Mouse (Mus musculus) cerebellum, postnatal 14 days (tissue): ENCODE measurements at regions not wholly inside any gene's neighbourhood (a gene's known extent, or its start where the extent isn't known, plus 50 kb on each side); places are given as distances from the start of the nearest gene placed in this dataset.
"Not testable (repeated sequence)": the region's sequence is repeated elsewhere in the genome, so short reads cannot be mapped to it uniquely, and the experiment has no call there.

Source experiments
- DNase-seq, 2 experiments: peaks; one replicate each; pipeline ENCODE4 v3.0.0; 2021; ENCODE audit warnings: mixed read lengths in 2 of 2

DNA sequence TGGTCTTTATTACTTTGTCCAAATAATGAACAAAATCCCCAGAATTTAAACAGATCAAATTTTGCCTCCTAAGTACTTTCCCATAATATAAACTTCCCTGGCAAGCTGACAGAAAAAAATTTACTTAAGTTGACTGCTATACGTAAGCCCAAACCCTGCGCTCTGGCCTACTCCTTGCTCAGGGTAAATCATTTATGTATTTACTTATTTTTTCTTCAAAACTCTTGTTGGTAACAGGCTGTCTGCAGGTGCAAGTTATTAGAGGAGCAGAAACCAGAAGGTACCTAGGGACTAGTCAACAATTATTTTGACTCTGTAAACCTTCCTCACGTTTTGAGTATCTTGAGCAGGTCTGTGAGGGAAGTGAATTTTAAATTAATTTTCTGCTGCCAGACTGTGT, 2615.7 kb downstream of the Poteg start:
- no peak for DNase-seq

DNA sequence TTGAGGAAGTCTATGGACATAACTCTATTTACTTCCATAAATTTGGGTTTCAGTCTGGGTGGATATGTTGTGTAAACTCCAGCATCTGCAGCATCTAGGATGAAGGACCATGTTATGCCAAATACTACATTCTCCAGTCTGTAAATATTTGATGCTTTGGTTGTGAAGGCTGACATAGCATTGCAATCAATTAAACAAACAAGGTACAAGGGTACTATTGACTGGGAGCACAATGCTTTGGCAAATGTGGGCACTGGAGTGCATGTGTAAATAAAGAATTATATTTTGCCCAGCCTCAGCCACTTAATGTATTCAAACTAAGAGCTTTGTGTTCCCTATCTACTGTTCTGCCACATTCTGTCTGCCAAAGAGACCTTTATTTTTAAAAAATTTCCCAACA, 2630.3 kb downstream of the Poteg start:
- no peak for DNase-seq

GRCm38 (mm10) chr8:30127766-30128165, 2680.3 kb downstream of the Poteg start:
- no peak for DNase-seq

- no peak for DNase-seq
Measured at GRCm38 (mm10) chr8:30134999-30135398, 2687.5 kb downstream of the Poteg start.

GRCm38 (mm10) chr8:30151181-30151844, 2703.8 kb downstream of the Poteg start:
- DNase-seq: peak; percentile 30 to 54

DNA sequence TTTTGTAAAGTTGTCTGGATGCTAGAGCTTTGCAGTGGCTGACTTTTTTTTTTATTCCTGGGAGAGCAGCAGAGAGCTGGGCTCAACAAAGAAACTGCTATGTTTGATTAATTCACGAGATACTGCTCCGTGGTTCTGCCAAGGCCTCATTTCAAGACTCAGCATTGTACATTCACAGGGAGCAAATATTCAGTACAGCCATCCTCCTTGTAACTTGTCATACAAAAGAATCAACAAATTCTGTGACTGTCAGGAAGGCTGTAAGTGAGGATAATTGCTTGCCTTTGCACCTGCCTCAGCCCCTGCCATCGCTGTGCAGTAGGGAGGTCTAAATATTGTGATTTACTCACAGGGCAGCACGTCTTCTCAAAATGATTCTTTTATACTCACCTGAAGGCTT, 2705.5 kb downstream of the Poteg start:
- DNase-seq: no peak

DNA sequence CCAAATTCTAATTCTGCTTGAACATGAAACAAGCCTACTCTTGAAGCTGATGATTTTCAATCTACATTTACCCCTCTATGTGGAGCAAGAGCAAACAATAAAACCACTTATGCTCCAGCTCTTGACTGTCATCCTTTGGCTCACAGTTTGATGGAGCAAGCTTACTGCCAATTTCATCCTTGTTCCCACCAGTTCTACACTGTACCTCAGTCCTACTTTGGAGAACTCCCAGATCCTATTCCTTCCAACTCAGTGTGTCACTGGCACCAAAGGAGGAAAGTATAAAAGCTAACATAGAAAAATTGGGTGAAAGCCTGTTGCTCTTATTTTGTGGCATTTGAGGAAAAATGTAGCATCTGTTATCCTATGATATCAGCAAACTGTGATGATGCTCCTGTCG, 2724.4 kb downstream of the Poteg start:
- DNase-seq: peak; percentile 16 to 51

GRCm38 (mm10) chr8:30202746-30203145, 2755.3 kb downstream of the Poteg start:
- not testable (repeated sequence) for DNase-seq

DNA sequence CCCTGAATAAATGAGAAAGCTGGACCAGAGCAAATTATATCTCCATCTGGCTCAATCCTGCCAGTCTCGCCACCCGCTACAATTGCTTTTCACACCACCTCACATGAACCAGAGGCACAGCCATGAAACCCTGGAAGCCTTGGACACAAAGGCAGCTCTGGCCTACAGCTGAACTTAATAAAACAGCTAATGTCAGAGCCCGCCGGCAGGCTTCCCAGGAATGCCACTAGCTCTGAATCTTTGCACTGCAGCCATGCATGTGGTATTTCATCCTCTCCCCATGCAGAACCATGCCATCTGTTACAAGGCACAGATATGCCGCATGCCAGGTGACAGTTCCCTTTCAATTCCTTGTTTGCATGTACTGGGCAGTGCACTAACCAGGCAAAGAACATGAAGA, 2779.9 kb downstream of the Poteg start:
- DNase-seq: peak; percentile 87 to 89

- DNase-seq: no peak
Measured at GRCm38 (mm10) chr8:30233266-30233665, 2785.8 kb downstream of the Poteg start.

DNA sequence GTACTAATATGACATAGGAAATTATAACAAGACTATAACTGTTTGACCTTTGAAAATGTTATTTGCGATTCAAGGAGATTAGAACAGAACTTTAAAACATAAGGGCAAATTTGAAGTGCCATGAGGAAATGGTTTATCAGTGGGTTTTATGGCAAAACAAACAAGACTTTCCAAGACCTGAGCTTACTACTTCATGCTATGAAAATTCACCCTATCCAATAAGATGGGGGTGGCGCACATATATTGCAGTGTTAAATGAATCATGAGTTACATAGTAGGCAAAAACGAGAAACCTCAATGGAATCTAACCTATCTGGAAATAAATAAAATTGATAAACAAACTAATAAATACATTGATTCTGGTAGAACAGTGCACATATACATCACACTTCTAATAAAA, 2804.3 kb downstream of the Poteg start:
- no peak for DNase-seq

DNA sequence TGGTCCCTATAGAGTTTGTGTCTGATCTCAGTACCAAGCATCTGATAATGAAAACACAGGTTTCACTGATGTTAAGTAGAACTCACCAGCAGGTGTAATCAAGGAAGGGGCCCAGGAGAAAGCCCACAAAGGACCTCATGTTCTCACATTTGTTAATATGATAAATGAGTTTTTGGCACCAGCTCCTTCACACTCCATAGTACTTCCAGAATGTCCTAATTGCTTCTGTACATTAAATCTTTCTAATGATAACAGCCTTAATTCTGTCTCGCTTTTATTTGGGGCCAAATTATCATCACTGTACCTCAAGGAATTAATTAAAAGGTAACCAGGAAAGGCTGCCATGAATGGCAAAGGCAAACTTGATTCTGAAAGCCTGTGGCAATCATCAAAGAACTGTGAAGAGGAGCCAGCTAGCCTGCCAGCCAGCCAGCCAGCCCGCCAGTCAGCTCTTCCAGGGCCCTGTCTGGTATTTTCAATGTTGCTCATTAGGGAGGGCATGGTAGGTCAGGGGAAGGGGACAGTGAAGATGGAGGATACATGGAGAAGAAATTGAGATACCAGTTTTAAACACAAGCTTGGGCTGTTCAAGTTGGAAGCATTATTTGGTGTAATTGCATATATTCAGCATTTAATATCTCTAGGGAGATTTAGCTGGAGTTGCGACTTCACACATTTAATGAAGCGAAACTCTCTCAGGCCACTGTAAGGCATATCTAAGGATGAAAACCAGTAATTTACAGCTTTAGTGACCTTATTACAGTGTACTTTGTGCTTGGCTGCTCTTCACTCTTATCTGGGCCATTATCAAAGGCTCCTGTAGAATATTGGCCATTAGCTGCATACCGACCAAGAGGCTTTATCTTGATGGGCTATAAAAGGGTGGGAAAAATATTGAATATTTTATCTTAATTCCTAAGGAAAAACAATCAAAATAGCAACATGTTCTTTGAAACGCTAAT, 2822.8 kb downstream of the Poteg start:
- peak; percentile 14 to 24 for DNase-seq

DNA sequence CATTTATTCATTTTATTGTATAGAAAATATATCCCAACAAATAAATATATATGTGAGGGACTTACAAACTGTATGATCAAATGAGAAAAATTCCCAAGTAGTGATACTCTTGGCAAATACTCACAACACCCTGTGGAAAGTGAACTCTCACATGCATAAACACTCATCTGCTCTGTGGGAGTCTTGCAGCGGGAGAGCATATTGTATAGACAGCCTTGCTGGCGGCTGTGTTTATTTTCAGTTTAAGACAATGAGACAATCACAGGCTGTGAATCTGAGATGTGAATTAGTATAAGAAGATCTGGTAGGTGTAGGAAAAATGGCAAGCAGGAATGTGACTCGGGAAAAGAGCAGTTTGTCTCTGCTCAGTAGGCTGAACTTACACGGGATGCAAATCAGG, 2841.7 kb downstream of the Poteg start:
- DNase-seq: no peak

- DNase-seq: peak; percentile 36 to 55
Measured at GRCm38 (mm10) chr8:30331201-30331600, 2883.7 kb downstream of the Poteg start.

GRCm38 (mm10) chr8:30333352-30333751, 2885.9 kb downstream of the Poteg start:
- no peak for DNase-seq

GRCm38 (mm10) chr8:30359464-30359863, 2912.0 kb downstream of the Poteg start:
- DNase-seq: no peak

GRCm38 (mm10) chr8:30365721-30366120, 2918.3 kb downstream of the Poteg start:
- no peak for DNase-seq

DNA sequence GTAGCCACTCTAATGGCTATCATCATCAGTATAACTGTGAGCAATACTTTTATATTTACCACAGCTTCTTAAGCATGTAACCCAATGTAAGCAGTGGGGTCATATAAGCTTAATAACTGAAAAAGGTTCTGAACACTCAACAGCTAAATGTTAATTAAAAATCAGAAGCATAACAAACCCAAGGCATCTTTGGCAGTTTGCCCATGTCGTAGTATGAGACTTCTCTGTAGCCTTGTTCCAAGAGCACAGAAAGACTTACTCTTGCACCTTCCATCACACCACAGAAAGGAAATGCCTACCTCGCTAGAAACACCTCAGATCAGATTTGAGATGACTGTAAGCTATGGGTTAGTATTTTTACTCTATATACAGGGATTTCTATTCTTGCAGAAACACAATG, 2944.5 kb downstream of the Poteg start:
- DNase-seq: peak; percentile 34 to 50

DNA sequence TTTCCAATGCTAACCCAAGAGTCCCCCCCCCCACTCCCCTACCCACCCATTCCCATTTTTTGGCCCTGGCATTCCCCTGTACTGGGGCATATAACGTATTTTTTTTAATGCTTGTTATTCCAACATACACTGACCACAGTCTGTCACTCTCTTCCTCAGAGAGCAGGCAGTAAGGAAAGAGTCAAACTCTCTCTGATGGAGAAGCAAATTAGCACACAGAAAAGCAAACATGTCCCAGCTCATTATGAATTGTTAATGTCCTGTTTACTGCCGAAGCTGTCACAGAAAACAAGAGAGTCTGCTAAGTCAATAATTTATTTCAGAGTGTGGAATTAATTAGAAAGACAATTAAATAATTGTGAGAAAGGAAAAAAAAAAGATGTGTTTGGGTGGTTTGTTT, 2989.1 kb upstream of the 5930422O12Rik start:
- no peak for DNase-seq

DNA sequence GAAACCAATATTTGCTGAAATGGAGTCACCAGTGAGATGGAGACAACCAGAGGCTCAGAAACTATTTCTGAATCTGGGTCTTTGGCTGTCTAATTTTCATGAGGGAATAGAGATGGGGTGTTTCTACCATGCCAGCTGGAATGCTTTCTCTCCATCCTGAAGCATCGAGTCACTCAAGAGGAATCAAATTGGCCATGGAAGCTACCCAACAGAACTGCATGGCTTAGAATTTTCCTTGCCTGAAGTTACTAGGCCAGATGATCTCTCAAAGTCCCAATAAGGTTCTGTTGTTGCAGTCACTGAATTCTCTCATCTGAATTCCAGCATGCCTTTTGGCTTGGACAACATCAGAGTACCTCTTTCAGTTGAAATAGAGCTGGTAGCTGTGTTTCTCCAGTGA, 2986.7 kb upstream of the 5930422O12Rik start:
- DNase-seq: peak; percentile 77 to 84

DNA sequence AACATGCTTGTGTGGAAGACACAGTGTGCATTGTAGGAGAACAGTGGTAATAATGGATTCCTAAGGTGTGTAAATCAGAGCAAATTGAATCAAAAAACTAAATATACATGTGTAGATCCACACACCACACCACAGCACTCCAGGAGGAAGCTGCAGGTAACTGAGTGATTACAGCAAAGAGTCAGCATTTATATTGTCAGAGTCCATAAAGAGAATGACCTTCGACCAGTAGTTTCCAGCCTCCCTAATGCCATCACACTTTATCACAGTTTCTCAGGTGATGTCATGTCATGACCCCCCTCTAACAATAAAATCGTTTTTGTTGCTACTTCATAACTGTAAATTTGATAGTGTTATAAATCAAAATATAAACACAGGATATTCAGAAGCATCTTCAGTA, 2984.6 kb upstream of the 5930422O12Rik start:
- no peak for DNase-seq

- no peak for DNase-seq
Measured at GRCm38 (mm10) chr8:30444274-30444673, 2984.2 kb upstream of the 5930422O12Rik start.

DNA sequence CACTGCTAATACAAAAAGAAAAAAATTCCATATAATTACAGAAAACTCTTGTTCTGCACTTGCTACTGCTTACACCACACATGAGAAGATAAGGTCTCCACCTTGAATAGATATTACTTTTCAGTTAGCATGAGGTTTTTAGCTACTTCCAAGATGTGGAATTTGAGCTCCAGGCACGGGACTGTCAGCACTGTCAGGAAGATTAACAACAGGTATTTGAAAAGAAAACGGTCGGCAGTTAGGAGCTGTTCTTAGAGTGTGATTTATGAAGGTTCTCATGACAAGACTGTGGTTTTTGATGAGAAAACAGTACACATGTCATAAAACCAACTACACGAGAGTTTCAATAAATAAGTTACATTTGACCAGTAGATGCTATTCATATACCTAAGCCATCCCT, 2970.4 kb upstream of the 5930422O12Rik start:
- no peak for DNase-seq

DNA sequence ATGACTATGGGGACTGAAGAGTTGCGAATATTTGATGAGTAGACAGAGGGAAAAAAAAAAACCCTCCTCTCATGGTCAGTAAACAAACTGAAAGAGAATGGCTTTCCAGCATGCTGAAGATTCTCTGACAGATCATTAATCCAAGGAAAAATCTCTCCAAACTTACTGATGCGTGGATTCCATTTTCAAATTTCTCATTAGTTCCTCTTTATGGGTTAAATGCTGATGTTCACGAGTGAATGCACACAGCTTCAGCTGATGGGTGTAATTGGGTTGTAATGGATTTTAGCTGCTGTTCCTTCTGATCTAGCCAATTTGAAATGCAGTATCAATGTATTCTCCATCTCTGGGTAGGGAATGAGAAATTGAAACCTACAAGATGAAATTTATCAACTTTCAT, 2945.6 kb upstream of the 5930422O12Rik start:
- no peak for DNase-seq
